Mouse (Mus musculus) MEL (cell line): ENCODE measurements around the gene Mmab. TPM values are rescaled to one million over a fixed set of nuclear protein-coding genes. Genes with fewer than 3 reads are reported as not detected.

Experiments used
- DNase-seq: peaks from one replicate; pipeline ENCODE4 v3.0.0; 2011; ENCODE audit warnings: low read depth, low spot score
- H3K27ac ChIP-seq: 2 replicates; pipeline ENCODE4 v1.5.1; 2012; ENCODE audit warnings: low read depth, mild to moderate bottlenecking, control low read depth, low read length, moderate library complexity; ENCODE audit not compliant: control insufficient read depth
- H3K27me3 ChIP-seq, 2 experiments: fragments of 150-350 bp in 1 of 2; sonication (generic) in 1 of 2; 2 replicates each; pipeline ENCODE4 v1.6.1; 2012; ENCODE audit warnings: low read length in 2 of 2, mild to moderate bottlenecking in 2 of 2, improper control_type of control experiment in 1 of 2, moderate library complexity in 1 of 2; ENCODE audit not compliant: insufficient read depth in 2 of 2, control insufficient read depth in 1 of 2
- H3K36me3 ChIP-seq, 2 experiments: 2 replicates each; pipeline ENCODE4 v1.6.1; 2012 to 2014; ENCODE audit warnings: low read length in 2 of 2, improper control_type of control experiment in 1 of 2, inconsistent platforms in 1 of 2, mild to moderate bottlenecking in 1 of 2; ENCODE audit not compliant: insufficient read depth in 2 of 2, control insufficient read depth in 1 of 2
- H3K4me1 ChIP-seq, 2 experiments: fragments of 150-350 bp in 1 of 2; sonication (generic) in 1 of 2; 2 replicates each; pipeline ENCODE4 v1.6.1; 2012; ENCODE audit warnings: low read length in 2 of 2, improper control_type of control experiment in 1 of 2, mild to moderate bottlenecking in 1 of 2; ENCODE audit not compliant: insufficient read depth in 2 of 2, control insufficient read depth in 1 of 2
- H3K4me3 ChIP-seq, 2 experiments: fragments of 150-350 bp in 1 of 2; sonication (generic) in 1 of 2; 2 replicates each; pipeline ENCODE4 v1.5.1; 2012; ENCODE audit warnings: low read depth in 2 of 2, low read length in 2 of 2, mild to moderate bottlenecking in 2 of 2, moderate library complexity in 2 of 2, control low read depth in 1 of 2, improper control_type of control experiment in 1 of 2; ENCODE audit not compliant: control insufficient read depth in 1 of 2, insufficient read depth in 1 of 2
- H3K79me2 ChIP-seq: 2 replicates; pipeline ENCODE4 v1.6.1; 2012; ENCODE audit warnings: mild to moderate bottlenecking, low read length, moderate library complexity; ENCODE audit not compliant: control insufficient read depth, poor library complexity, insufficient read depth
- H3K9ac ChIP-seq: 2 replicates; pipeline ENCODE4 v1.6.1; 2012; ENCODE audit warnings: low read depth, mild to moderate bottlenecking, control low read depth, low read length, moderate library complexity; ENCODE audit not compliant: control insufficient read depth, poor library complexity, severe bottlenecking
- H3K9me3 ChIP-seq: fragments of 150-350 bp; sonication (generic); replicated peaks from 2 replicates; pipeline ENCODE4 v1.6.1; 2012; ENCODE audit warnings: mild to moderate bottlenecking, low read length, improper control_type of control experiment, moderate library complexity; ENCODE audit not compliant: insufficient read depth
- EP300 ChIP-seq, 2 experiments: IDR thresholded peaks; 2 replicates each; pipeline ENCODE4 v1.6.1; 2011; ENCODE audit warnings: improper control_type of control experiment in 2 of 2, low read length in 2 of 2, low read depth in 1 of 2, mild to moderate bottlenecking in 1 of 2
- GATA1 ChIP-seq: IDR thresholded peaks from 2 replicates; pipeline ENCODE4 v1.6.1; 2011; ENCODE audit warnings: low read depth, low read length, improper control_type of control experiment
- HCFC1 ChIP-seq: IDR thresholded peaks from 2 replicates; pipeline ENCODE4 v1.6.1; 2012; ENCODE audit warnings: low read depth, mild to moderate bottlenecking, inconsistent platforms, low read length, improper control_type of control experiment, moderate library complexity
- KAT2A ChIP-seq: conservative IDR thresholded peaks from 2 replicates; pipeline ENCODE4 v1.6.1; 2012; ENCODE audit warnings: low read depth, low read length, improper control_type of control experiment, inconsistent platforms
- MAFK ChIP-seq: IDR thresholded peaks from 2 replicates; pipeline ENCODE4 v1.6.1; 2011; ENCODE audit warnings: low read depth, mild to moderate bottlenecking, low read length, improper control_type of control experiment, borderline replicate concordance
- RAD21 ChIP-seq: IDR thresholded peaks from 2 replicates; pipeline ENCODE4 v1.6.1; 2011; ENCODE audit warnings: mild to moderate bottlenecking, low read depth, low read length, improper control_type of control experiment
- RCOR1 ChIP-seq: IDR thresholded peaks from 2 replicates; pipeline ENCODE4 v1.6.1; 2012; ENCODE audit warnings: low read depth, mild to moderate bottlenecking, inconsistent platforms, low read length, improper control_type of control experiment
- TAL1 ChIP-seq: IDR thresholded peaks from 2 replicates; pipeline ENCODE4 v1.6.1; 2012; ENCODE audit warnings: mild to moderate bottlenecking, inconsistent platforms, low read length, moderate library complexity, mixed read lengths
- USF1 ChIP-seq: IDR thresholded peaks from 2 replicates; pipeline ENCODE4 v1.6.1; 2014; ENCODE audit warnings: low read depth, mild to moderate bottlenecking, inconsistent platforms, low read length, improper control_type of control experiment, moderate library complexity
- ZNF384 ChIP-seq: IDR thresholded peaks from 2 replicates; pipeline ENCODE4 v1.6.1; 2012; ENCODE audit warnings: low read depth, mild to moderate bottlenecking, inconsistent platforms, low read length, improper control_type of control experiment
- polyA plus RNA-seq, 2 experiments: library from polyadenylated mRNA; stranded (reverse) in 1 of 2; unstranded in 1 of 2; fragments of >175 nt in 1 of 2; fragments of >200 nt in 1 of 2; gene quantifications; 2 replicates each; pipeline versions ENCODE4 v1.2.1 to v1.2.4; 2012; ENCODE audit warnings: low replicate concordance in 2 of 2, low read depth in 1 of 2; ENCODE audit not compliant: insufficient read length in 2 of 2, insufficient read depth in 1 of 2, missing spikeins in 1 of 2
- total RNA-seq: library from RNA; depleted of rRNA; stranded (reverse); fragments of 300-350 nt; gene quantifications from 2 replicates; pipeline ENCODE4 v1.2.3, GENCODE M21; 2012

Mmab gene
- total and polyA plus RNA-seq, 3 experiments, result 10.4 to 21.0 TPM; not detected in 1

DNA sequence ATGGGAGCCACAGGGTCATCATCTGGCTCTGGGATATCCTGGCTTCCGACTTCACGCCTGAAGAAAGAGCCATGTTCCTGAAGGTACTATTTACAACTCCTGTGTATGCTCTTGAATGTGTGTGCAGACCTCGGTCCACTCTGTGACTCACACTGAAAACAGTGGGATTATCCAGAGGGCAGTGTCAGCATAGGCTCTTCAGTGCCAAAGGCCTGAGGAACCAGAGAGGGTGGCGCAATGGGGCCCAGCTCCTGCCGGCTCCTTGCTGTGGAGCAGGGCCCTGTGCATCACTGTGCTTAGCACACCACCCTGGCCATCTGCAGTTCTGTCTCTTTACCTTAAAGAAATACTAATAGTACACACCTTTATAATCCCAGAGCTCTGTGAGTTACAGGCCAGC lies 28.3 kb downstream of the Mmab start:
- DNase-seq, result no peak
- Histone ChIP-seq H3K36me3 (no peaks in the 10 kb centered on the region; a peak in 1 of 4 replicates), H3K9me3 (no peaks in the 10 kb centered on the region), H3K27me3 (no peaks in the 10 kb centered on the region), H3K4me3 (no peak overlapping the region), H3K27ac (no peak overlapping the region), H3K4me1 (no peaks in the 10 kb centered on the region), H3K79me2 (no peaks in the 10 kb centered on the region), H3K9ac (no peak overlapping the region)
- TF ChIP-seq KAT2A, result no peak

DNA sequence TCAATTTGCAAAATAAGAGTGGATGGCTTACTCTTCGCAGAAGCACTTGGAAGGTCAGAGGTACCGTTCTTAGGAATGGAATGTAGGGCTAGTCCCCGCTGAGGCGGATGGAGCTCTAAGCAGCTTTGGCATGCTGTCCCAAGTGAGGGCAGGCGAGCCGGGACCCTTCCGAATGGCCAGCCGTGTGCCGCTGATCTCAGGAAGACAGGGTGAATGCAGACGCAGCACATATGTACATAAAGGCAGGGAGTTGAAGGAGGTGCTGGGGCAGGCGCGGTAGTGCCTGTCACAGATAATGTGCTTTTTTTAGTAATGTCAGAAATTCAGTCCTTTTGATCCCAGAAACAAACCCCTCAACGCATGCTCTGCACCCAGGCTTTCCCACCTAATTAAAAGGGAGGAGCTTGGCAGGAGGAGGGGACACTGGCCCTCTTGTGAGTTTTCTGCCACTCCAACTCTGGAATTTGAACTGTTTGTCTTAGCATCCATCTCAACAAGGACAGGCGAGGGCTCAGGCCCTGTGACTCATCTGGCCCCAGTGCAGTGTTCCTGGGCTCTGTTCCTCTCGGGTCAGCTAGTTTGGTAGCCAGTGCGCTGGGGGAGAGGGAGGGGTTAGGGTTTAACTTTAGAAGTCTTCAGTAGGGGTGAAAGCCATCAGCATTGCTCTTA lies 30.7 kb downstream of the Mmab start:
- Histone ChIP-seq H3K79me2 (no peaks in the 10 kb centered on the region), H3K9ac (no peak overlapping the region), H3K4me3 (no peak overlapping the region), H3K4me1 (no peaks in the 10 kb centered on the region), H3K27ac (no peak overlapping the region), H3K36me3 (no peaks in the 10 kb centered on the region; a peak in 1 of 4 replicates), H3K27me3 (no peaks in the 10 kb centered on the region), H3K9me3 (no peaks in the 10 kb centered on the region)
- no peak for DNase-seq
- TF ChIP-seq ZNF384, result no peak

DNA sequence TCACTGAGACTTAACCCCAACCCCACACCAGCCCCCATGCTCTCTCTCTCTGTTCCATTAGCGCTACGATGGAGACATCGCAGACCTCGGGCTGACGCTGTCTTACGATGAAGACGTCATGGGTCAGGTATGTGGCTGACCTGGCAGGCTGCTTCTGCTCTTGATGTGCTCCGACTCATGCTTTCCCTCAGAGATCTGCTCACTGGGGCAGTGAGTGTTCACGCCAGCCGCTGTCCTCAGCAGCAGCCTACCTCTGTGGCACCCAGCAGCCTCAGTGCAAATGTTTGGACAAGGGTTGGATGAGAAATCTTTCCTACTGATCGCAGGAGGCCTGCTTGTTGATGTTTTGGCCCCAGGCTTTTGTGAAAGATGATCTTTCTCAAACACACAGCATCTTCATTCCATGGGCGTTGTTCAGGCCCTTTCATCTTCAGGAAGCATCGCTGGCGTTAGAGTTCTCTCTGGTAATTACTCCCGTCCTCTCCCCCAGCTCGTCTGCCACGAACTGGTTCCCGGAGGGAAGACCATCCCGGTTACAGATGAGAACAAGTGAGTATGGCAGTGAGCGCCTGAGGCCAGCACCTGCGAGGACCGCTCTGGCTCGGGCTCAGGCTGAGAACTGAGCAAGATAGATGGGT lies 31.4 kb downstream of the Mmab start:
- no peak for TF ChIP-seq TAL1
- no peak for TF ChIP-seq EP300 (IDR thresholded peaks at IDR 0.05; ENCODE audit: low read depth in 1 of 2, low read length in 2 of 2)

DNA sequence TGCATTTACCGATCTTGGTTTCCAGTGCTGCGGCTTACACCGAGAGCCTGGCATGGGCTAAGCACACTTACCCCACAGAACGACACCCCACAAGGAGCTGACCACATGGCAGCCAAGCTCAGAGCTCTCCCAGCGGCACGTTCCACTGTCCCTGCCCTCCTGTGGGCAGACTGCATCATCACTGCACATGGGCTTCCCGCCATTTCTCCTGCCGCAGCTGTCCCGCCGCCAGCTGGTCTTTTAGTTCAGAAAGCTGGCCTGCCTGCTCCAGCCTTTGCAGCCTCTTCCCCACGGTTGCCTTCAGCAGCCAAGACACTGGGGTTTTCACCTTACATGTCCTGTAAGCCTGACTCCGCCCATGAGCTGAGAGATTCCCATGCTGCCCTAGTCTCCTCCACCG lies 33.4 kb downstream of the Mmab start:
- Histone ChIP-seq H3K79me2 (no peaks in the 10 kb centered on the region), H3K4me3 (no peak overlapping the region), H3K9ac (no peak overlapping the region), H3K9me3 (no peaks in the 10 kb centered on the region), H3K27ac (no peak overlapping the region), H3K36me3 (no peaks in the 10 kb centered on the region; a peak in 1 of 4 replicates), H3K4me1 (no peaks in the 10 kb centered on the region), H3K27me3 (no peaks in the 10 kb centered on the region)
- no peak for DNase-seq
- no peak for TF ChIP-seq RCOR1
- TF ChIP-seq HCFC1, result no peak
- TF ChIP-seq TAL1, result no peak
- no peak for TF ChIP-seq RAD21
- TF ChIP-seq GATA1, result no peak
- no peak for TF ChIP-seq MAFK
- no peak for TF ChIP-seq USF1

More for the DNA sequence above, 31.4 kb downstream of the Mmab start:
- DNase-seq, result no peak
- no peaks in the 10 kb centered on the region for H3K79me2 ChIP-seq
- no peaks in the 10 kb centered on the region for H3K9me3 ChIP-seq
- H3K27me3 ChIP-seq, result no peaks in the 10 kb centered on the region
- no peak overlapping the region for H3K9ac ChIP-seq
- H3K4me1 ChIP-seq, result no peaks in the 10 kb centered on the region
- H3K36me3 ChIP-seq, result no peaks in the 10 kb centered on the region; a peak in 1 of 4 replicates
- no peak overlapping the region for H3K27ac ChIP-seq
- no peak overlapping the region for H3K4me3 ChIP-seq
